Mouse (Mus musculus) lung, adult 2 months (tissue): ENCODE results near the gene Snx33.

ENCODE experiments used
- CTCF ChIP-seq: fragments of 200-500 bp; IDR thresholded peaks from 2 replicates; pipeline ENCODE4 v1.5.1; 2011; ENCODE audit warnings: mild to moderate bottlenecking, low read length, control low read depth; ENCODE audit not compliant: insufficient read depth
- POLR2A ChIP-seq: fragments of 200-500 bp; IDR thresholded peaks from 2 replicates; pipeline ENCODE4 v1.6.1; 2011; ENCODE audit warnings: low read depth, mild to moderate bottlenecking, control low read depth, low read length, borderline replicate concordance; ENCODE audit errors: extremely low read depth

DNA sequence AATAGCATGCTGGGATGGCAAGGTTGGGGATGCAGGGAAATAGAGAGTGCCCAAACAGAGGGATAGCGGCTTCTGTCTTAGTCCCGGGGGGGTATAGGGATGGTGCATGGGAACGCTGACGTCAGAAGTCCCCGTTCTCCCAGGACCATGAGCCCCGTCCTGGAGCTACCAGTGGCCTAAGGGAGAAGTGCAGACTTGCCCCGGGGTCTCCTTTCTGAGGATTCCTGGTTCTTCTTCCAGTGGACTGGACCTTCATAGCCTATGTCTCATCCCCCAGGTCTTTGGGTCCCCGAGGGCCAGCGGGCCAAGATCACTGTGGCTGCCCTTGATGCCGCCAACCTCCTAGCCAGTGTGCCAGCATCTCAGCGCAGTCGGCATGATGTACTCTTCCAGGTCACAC, 31.4 kb downstream of the Snx33 start:
- TF ChIP-seq CTCF (no peak), POLR2A (no peak)
